Mouse (Mus musculus): ENCODE results near the gene Gm42791. TPM values are rescaled to one million over a fixed set of nuclear protein-coding genes. Genes with fewer than 3 reads are reported as not detected.

Gene Gm42791
- polyA plus RNA-seq (2016; fragmentation: Nextera tagmentation; extraction: Ambion mirVana) = 2.6 and 3.6 TPM in 2 replicates

GRCm38 (mm10) chr5:148994706-148995414 is at the start of gene Gm42791:
Gene Gm42791 (minus strand): TSS chr5:148995147.
- under 1% methylated on average over 33 of the region's 33 CpGs for WGBS
- Histone ChIP-seq H3K4me2 (replicated peaks) (peak within 1 kb of the TSS; percentile 70), H3K9ac (peak within 1 kb of the TSS; percentile 69), H3K9me3 (peaks cover 8% of the 10 kb centered on the region; the same call in 1 of the 2 replicates), H3K27ac (peak within 1 kb of the TSS; percentile 87), H3K4me3 (peak within 1 kb of the TSS; percentile 50), H3K4me1 (peaks cover 17% of the 10 kb centered on the region), H3K27me3 (replicated peaks) (no peaks in the 10 kb centered on the region), H3K36me3 (no peaks in the 10 kb centered on the region; the same call in 1 of the 2 replicates)
- ATAC-seq (ENCODE audit: low FRiP score, low read depth) = peak; percentile 83

- H3K4me1 ChIP-seq = no peaks in the 10 kb centered on the region
- H3K36me3 ChIP-seq = peaks cover 19% of the 10 kb centered on the region
- H3K27me3 ChIP-seq (replicated peaks) = no peaks in the 10 kb centered on the region
- H3K4me2 ChIP-seq (replicated peaks) = no peak overlapping the region
- no peak for ATAC-seq (ENCODE audit: low FRiP score, low read depth)
- 0 out of 2 replicates have a peak, but pooled peaks cover 4% of the 10 kb centered on the region for H3K9me3 ChIP-seq
- H3K27ac ChIP-seq = no peak overlapping the region
- no peak overlapping the region for H3K9ac ChIP-seq
- no peak overlapping the region for H3K4me3 ChIP-seq
- WGBS = 85% methylated on average over 4 of the region's 4 CpGs
These were observed 49.1 kb upstream of the Gm42791 start for GRCm38 (mm10) chr5:149044067-149044466.

- Histone ChIP-seq H3K9me3 (0 out of 2 replicates have a peak, but pooled peaks cover 4% of the 10 kb centered on the region), H3K27me3 (replicated peaks) (no peaks in the 10 kb centered on the region), H3K4me2 (replicated peaks) (no peak overlapping the region), H3K36me3 (peaks cover 15% of the 10 kb centered on the region), H3K4me1 (no peaks in the 10 kb centered on the region), H3K27ac (no peak overlapping the region), H3K4me3 (no peak overlapping the region), H3K9ac (no peak overlapping the region)
- no peak for ATAC-seq (ENCODE audit: low FRiP score, low read depth)
- WGBS = 81% methylated on average over 6 of the region's 6 CpGs
These were observed 48.3 kb upstream of the Gm42791 start for GRCm38 (mm10) chr5:149043240-149043639.

- 96% methylated on average over 5 of the region's 5 CpGs for WGBS
These were observed 44.9 kb upstream of the Gm42791 start for GRCm38 (mm10) chr5:149039825-149040224.

GRCm38 (mm10) chr5:149037729-149038128 is 42.8 kb upstream of the Gm42791 start:
- H3K9me3 ChIP-seq = 0 out of 2 replicates have a peak, but pooled peaks cover 11% of the 10 kb centered on the region
- 33% methylated on average over 10 of the region's 10 CpGs for WGBS
- H3K4me2 ChIP-seq (replicated peaks) = no peak overlapping the region
- H3K4me3 ChIP-seq = no peak overlapping the region
- H3K9ac ChIP-seq = no peak overlapping the region
- H3K27ac ChIP-seq = no peak overlapping the region
- H3K27me3 ChIP-seq (replicated peaks) = no peaks in the 10 kb centered on the region
- ATAC-seq (ENCODE audit: low FRiP score, low read depth) = no peak
- no peaks in the 10 kb centered on the region for H3K4me1 ChIP-seq
- H3K36me3 ChIP-seq = no peaks in the 10 kb centered on the region

More at GRCm38 (mm10) chr5:149039825-149040224, 44.9 kb upstream of the Gm42791 start:
- Histone ChIP-seq H3K9me3 (0 out of 2 replicates have a peak, but pooled peaks cover 11% of the 10 kb centered on the region), H3K27ac (no peak overlapping the region), H3K4me3 (no peak overlapping the region), H3K9ac (no peak overlapping the region), H3K4me1 (no peaks in the 10 kb centered on the region), H3K4me2 (replicated peaks) (no peak overlapping the region), H3K27me3 (replicated peaks) (no peaks in the 10 kb centered on the region), H3K36me3 (no peaks in the 10 kb centered on the region)
- no peak for ATAC-seq (ENCODE audit: low FRiP score, low read depth)

GRCm38 (mm10) chr5:149036920-149037319 is 42.0 kb upstream of the Gm42791 start:
- H3K36me3 ChIP-seq = no peaks in the 10 kb centered on the region
- ATAC-seq (ENCODE audit: low FRiP score, low read depth) = no peak
- no peak overlapping the region for H3K27ac ChIP-seq
- 0 out of 2 replicates have a peak, but pooled peaks cover 11% of the 10 kb centered on the region for H3K9me3 ChIP-seq
- H3K4me3 ChIP-seq = no peak overlapping the region
- 0 out of 2 replicates have a peak, but pooled peaks cover 3% of the 10 kb centered on the region for H3K4me1 ChIP-seq
- H3K27me3 ChIP-seq (replicated peaks) = no peaks in the 10 kb centered on the region
- no peak overlapping the region for H3K4me2 ChIP-seq (replicated peaks)
- no peak overlapping the region for H3K9ac ChIP-seq
- 93% methylated on average over 3 of the region's 3 CpGs for WGBS

GRCm38 (mm10) chr5:149032438-149032837 is 37.5 kb upstream of the Gm42791 start:
- Histone ChIP-seq H3K27me3 (replicated peaks) (no peaks in the 10 kb centered on the region), H3K27ac (no peak overlapping the region), H3K36me3 (no peaks in the 10 kb centered on the region), H3K9ac (no peak overlapping the region), H3K4me1 (peaks cover 17% of the 10 kb centered on the region), H3K4me3 (no peak overlapping the region), H3K9me3 (0 out of 2 replicates have a peak, but pooled peaks cover 7% of the 10 kb centered on the region), H3K4me2 (replicated peaks) (no peak overlapping the region)
- ATAC-seq (ENCODE audit: low FRiP score, low read depth) = no peak
- 95% methylated on average over 4 of the region's 4 CpGs for WGBS

- peaks cover 17% of the 10 kb centered on the region for H3K4me1 ChIP-seq
- no peaks in the 10 kb centered on the region for H3K36me3 ChIP-seq
- 0 out of 2 replicates have a peak, but pooled peaks cover under 1% of the 10 kb centered on the region for H3K9me3 ChIP-seq
- peak overlapping the region; percentile 25 for H3K4me3 ChIP-seq
- WGBS = 3% methylated on average over 30 of the region's 30 CpGs
- ATAC-seq (ENCODE audit: low FRiP score, low read depth) = peak; percentile 80
- H3K4me2 ChIP-seq (replicated peaks) = peak overlapping the region; percentile 61
- H3K27ac ChIP-seq = peak overlapping the region; percentile 28; the same call in 1 of the 2 replicates
- peak overlapping the region; percentile 59 for H3K9ac ChIP-seq
- no peaks in the 10 kb centered on the region for H3K27me3 ChIP-seq (replicated peaks)
These were observed 36.3 kb upstream of the Gm42791 start for GRCm38 (mm10) chr5:149031199-149031750.

GRCm38 (mm10) chr5:149030103-149030502 is 35.2 kb upstream of the Gm42791 start:
- no peaks in the 10 kb centered on the region for H3K36me3 ChIP-seq
- peaks cover 17% of the 10 kb centered on the region for H3K4me1 ChIP-seq
- H3K27me3 ChIP-seq (replicated peaks) = no peaks in the 10 kb centered on the region
- no peak overlapping the region for H3K4me2 ChIP-seq (replicated peaks)
- no peak overlapping the region for H3K27ac ChIP-seq
- no peak overlapping the region for H3K9ac ChIP-seq
- H3K9me3 ChIP-seq = no peaks in the 10 kb centered on the region
- WGBS = 60% methylated on average over 2 of the region's 2 CpGs
- no peak overlapping the region for H3K4me3 ChIP-seq
- ATAC-seq (ENCODE audit: low FRiP score, low read depth) = no peak

- no peaks in the 10 kb centered on the region for H3K36me3 ChIP-seq
- ATAC-seq (ENCODE audit: low FRiP score, low read depth) = no peak
- H3K4me2 ChIP-seq (replicated peaks) = no peak overlapping the region
- no peaks in the 10 kb centered on the region for H3K9me3 ChIP-seq
- WGBS = 84% methylated on average over 5 of the region's 5 CpGs
- no peaks in the 10 kb centered on the region for H3K27me3 ChIP-seq (replicated peaks)
- no peak overlapping the region for H3K27ac ChIP-seq
- H3K4me3 ChIP-seq = no peak overlapping the region
- no peak overlapping the region for H3K9ac ChIP-seq
- peaks cover 17% of the 10 kb centered on the region for H3K4me1 ChIP-seq
These were observed 33.4 kb upstream of the Gm42791 start for GRCm38 (mm10) chr5:149028394-149028793.

- no peak for ATAC-seq (ENCODE audit: low FRiP score, low read depth)
- no peaks in the 10 kb centered on the region for H3K27me3 ChIP-seq (replicated peaks)
- no peak overlapping the region for H3K9ac ChIP-seq
- no peaks in the 10 kb centered on the region for H3K9me3 ChIP-seq
- no peaks in the 10 kb centered on the region for H3K36me3 ChIP-seq
- no peak overlapping the region for H3K27ac ChIP-seq
- no peak overlapping the region for H3K4me3 ChIP-seq
- WGBS = 78% methylated on average over 8 of the region's 8 CpGs
- H3K4me1 ChIP-seq = peaks cover 17% of the 10 kb centered on the region
- no peak overlapping the region for H3K4me2 ChIP-seq (replicated peaks)
These were observed 32.4 kb upstream of the Gm42791 start for GRCm38 (mm10) chr5:149027389-149027788.

- no peaks in the 10 kb centered on the region for H3K4me1 ChIP-seq
These were observed 26.2 kb upstream of the Gm42791 start for GRCm38 (mm10) chr5:149021120-149021519.

More at GRCm38 (mm10) chr5:149021120-149021519, 26.2 kb upstream of the Gm42791 start:
- Histone ChIP-seq H3K4me3 (no peak overlapping the region), H3K4me2 (replicated peaks) (0 out of 2 replicates have a peak overlapping the region, but pooled peaks have one; percentile 30), H3K9me3 (no peaks in the 10 kb centered on the region), H3K36me3 (no peaks in the 10 kb centered on the region), H3K9ac (no peak overlapping the region), H3K27me3 (replicated peaks) (no peaks in the 10 kb centered on the region; the same call in 1 of the 2 replicates), H3K27ac (no peak overlapping the region)
- no peak for ATAC-seq (ENCODE audit: low FRiP score, low read depth)
- 65% methylated on average over 7 of the region's 7 CpGs for WGBS
